Mouse (Mus musculus) adrenal gland, postnatal 14 days (tissue): ENCODE measurements at regions not wholly inside any gene's neighbourhood (a gene's known extent, or its start where the extent isn't known, plus 50 kb on each side); places are given as distances from the start of the nearest gene placed in this dataset.

Experiments
- DNase-seq: peaks from one replicate; pipeline ENCODE4 v3.0.0; 2021; ENCODE audit warnings: mixed read lengths

GRCm38 (mm10) chr8:10931266-10931665, 77.0 kb downstream of the Irs2 start:
- no peak for DNase-seq

GRCm38 (mm10) chr8:10928836-10929235, 79.4 kb downstream of the Irs2 start:
- DNase-seq = no peak

GRCm38 (mm10) chr8:10928342-10928794, 79.9 kb downstream of the Irs2 start:
- peak; percentile 79 for DNase-seq

- DNase-seq = peak; percentile 59
Measured at GRCm38 (mm10) chr8:10927187-10927586, 81.1 kb downstream of the Irs2 start.

- peak; percentile 49 for DNase-seq
Measured at GRCm38 (mm10) chr8:10926518-10926915, 81.7 kb downstream of the Irs2 start.

GRCm38 (mm10) chr8:10925582-10926517, 82.4 kb downstream of the Irs2 start:
- no peak for DNase-seq

- peak; percentile 71 for DNase-seq
Measured at GRCm38 (mm10) chr8:10924526-10925199, 83.6 kb downstream of the Irs2 start.

- DNase-seq = no peak
Measured at GRCm38 (mm10) chr8:10924001-10924490, 84.2 kb downstream of the Irs2 start.

- no peak for DNase-seq
Measured at GRCm38 (mm10) chr8:10923071-10924000, 84.9 kb downstream of the Irs2 start.

GRCm38 (mm10) chr8:10922209-10923030, 85.8 kb downstream of the Irs2 start:
- no peak for DNase-seq

- no peak for DNase-seq
Measured at GRCm38 (mm10) chr8:10921439-10922191, 86.6 kb downstream of the Irs2 start.

- peak; percentile 33 for DNase-seq
Measured at GRCm38 (mm10) chr8:10919620-10920019, 88.6 kb downstream of the Irs2 start.

GRCm38 (mm10) chr8:10918403-10919035, 89.7 kb downstream of the Irs2 start:
- no peak for DNase-seq

GRCm38 (mm10) chr8:10914616-10915015, 93.6 kb downstream of the Irs2 start:
- no peak for DNase-seq

- peak; percentile 47 for DNase-seq
Measured at GRCm38 (mm10) chr8:10912436-10912835, 95.8 kb downstream of the Irs2 start.

- DNase-seq = peak; percentile 66
Measured at GRCm38 (mm10) chr8:10911371-10911770, 96.9 kb downstream of the Irs2 start.

GRCm38 (mm10) chr8:10910954-10911353, 97.3 kb downstream of the Irs2 start:
- DNase-seq = peak; percentile 30

GRCm38 (mm10) chr8:10910244-10910872, 97.9 kb downstream of the Irs2 start:
- peak; percentile 65 for DNase-seq

GRCm38 (mm10) chr8:10909155-10909554, 99.1 kb downstream of the Irs2 start:
- DNase-seq = no peak
